Mouse (Mus musculus) liver, embryonic 12.5 days (tissue): Measurements from ENCODE around the gene Gsc. TPM values are rescaled to one million over a fixed set of nuclear protein-coding genes. Genes with fewer than 3 reads are reported as not detected.

ENCODE experiments used
- polyA plus RNA-seq: library from polyadenylated mRNA; unstranded; fragments of >200 nt; fragmentation: Nextera tagmentation; extraction: Ambion mirVana; gene quantifications from 2 replicates; pipeline ENCODE4 v1.2.1, GENCODE M21; 2016

Gene Gsc
- polyA plus RNA-seq, 1 experiment from 2014 or later = not detected

Other genes with a start within 250 kb of the Gsc start
- 1.3 and 1.9 TPM in 2 replicates for gene Serpina3g, start 237.1 kb downstream of the Gsc start, polyA plus RNA-seq
- gene Serpina3i, start 210.2 kb downstream of the Gsc start, polyA plus RNA-seq = 0.10 and 0.15 TPM in 2 replicates
- not detected in 2 replicates for gene Serpina3j, start 158.8 kb downstream of the Gsc start, polyA plus RNA-seq
- gene Serpina3k, start 134.8 kb downstream of the Gsc start, polyA plus RNA-seq = not detected in 2 replicates
- gene Serpina3m, start 134.8 kb downstream of the Gsc start, polyA plus RNA-seq = 0.10 TPM in 1 of 2 replicates, not detected in the other
- gene Serpina3n, start 66.6 kb downstream of the Gsc start, polyA plus RNA-seq = not detected in 2 replicates